Mouse (Mus musculus) CD4-positive, CD25-positive, alpha-beta regulatory T cell (primary cell): ENCODE results near the gene Umodl1. TPM values are rescaled to one million over a fixed set of nuclear protein-coding genes. Genes with fewer than 3 reads are reported as not detected.

Source experiments
- polyA plus RNA-seq: library from polyadenylated mRNA; unstranded; fragments of 100-300 nt; shearing (Covaris generic); gene quantifications from one replicate; pipeline ENCODE4 v1.2.1, GENCODE M21; 2017

Gene Umodl1
- polyA plus RNA-seq: not detected

GRCm38 (mm10) chr17:30954340-30954739 lies at the start of gene Umodl1:
Gene Umodl1 (plus strand): TSS chr17:30954640.

GRCm38 (mm10) chr17:31057151-31057890 lies 102.9 kb downstream of the Umodl1 start, which contains the start of gene Abcg1:
Gene Abcg1 (plus strand): TSS chr17:31057675.

Other genes with a start within 250 kb of the Umodl1 start
- 0.11 TPM for gene Glp1r, start 52.8 kb upstream of the Umodl1 start, polyA plus RNA-seq
- 39.7 TPM for gene Abcg1, start 103.0 kb downstream of the Umodl1 start, polyA plus RNA-seq
- gene Tff3, start 175.0 kb downstream of the Umodl1 start, polyA plus RNA-seq: not detected
- not detected for gene Tff2, start 189.6 kb downstream of the Umodl1 start, polyA plus RNA-seq
- not detected for gene Tff1, start 210.6 kb downstream of the Umodl1 start, polyA plus RNA-seq
- 1.2 TPM for gene Tmprss3, start 244.3 kb downstream of the Umodl1 start, polyA plus RNA-seq